Mouse (Mus musculus) thymus, adult 2 months (tissue): Measurements from ENCODE around the gene Slc38a3.

ENCODE experiments used
- CTCF ChIP-seq: fragments of 200-500 bp; IDR thresholded peaks from 2 replicates; pipeline ENCODE4 v1.5.1; 2012; ENCODE audit warnings: mild to moderate bottlenecking, control low read depth, low read length, moderate library complexity, borderline replicate concordance; ENCODE audit not compliant: control insufficient read depth, poor library complexity, insufficient read depth; ENCODE audit errors: extremely low read depth
- POLR2A ChIP-seq: fragments of 200-500 bp; IDR thresholded peaks from 2 replicates; pipeline ENCODE4 v1.6.1; 2012; ENCODE audit warnings: mild to moderate bottlenecking, low read length, control low read depth, moderate library complexity; ENCODE audit not compliant: control insufficient read depth, poor library complexity, insufficient read depth; ENCODE audit errors: extremely low read depth

DNA sequence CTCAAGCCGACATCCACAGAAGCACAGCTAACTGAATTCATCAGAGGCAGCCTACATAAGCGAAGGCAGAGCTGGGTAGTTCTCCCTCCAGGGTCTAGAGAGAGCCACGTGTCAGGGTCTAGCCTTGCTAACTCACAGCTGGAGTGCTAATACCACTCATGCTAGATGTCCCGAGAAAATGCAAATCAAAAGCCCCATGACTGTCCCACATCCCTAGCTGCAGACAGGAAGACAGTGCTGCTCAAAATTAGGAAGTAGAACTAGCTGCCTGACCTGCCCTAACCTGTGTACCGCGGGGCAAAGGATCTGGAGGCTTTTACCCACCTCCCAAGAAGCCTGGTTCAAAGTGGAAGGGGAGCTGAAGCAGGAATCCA lies 26.8 kb upstream of the Slc38a3 start:
- TF ChIP-seq CTCF = no peak
- TF ChIP-seq POLR2A = no peak
